Mouse (Mus musculus) gastrocnemius, postnatal 14 days (tissue): Measurements from ENCODE around the gene Inpp4b. TPM values are rescaled to one million over a fixed set of nuclear protein-coding genes. Genes with fewer than 3 reads are reported as not detected.

Experiments used
- DNase-seq: peaks from one replicate; pipeline ENCODE4 v3.0.0; 2021; ENCODE audit warnings: mixed read lengths
- intact Hi-C: fragments of 180-260 bp; cut with DNase I; formaldehyde crosslinking; loops from one replicate; pipeline ENCODE4 v1.15.1; 2025; ENCODE audit warnings: low total_unique reads
- total RNA-seq, 2 experiments: library from RNA; stranded (reverse); gene quantifications; 2 replicates each; pipeline ENCODE4 v1.2.3; 2021

Gene Inpp4b
- total RNA-seq, 2 experiments from 2014 or later: 13.2 to 16.5 TPM

DNA sequence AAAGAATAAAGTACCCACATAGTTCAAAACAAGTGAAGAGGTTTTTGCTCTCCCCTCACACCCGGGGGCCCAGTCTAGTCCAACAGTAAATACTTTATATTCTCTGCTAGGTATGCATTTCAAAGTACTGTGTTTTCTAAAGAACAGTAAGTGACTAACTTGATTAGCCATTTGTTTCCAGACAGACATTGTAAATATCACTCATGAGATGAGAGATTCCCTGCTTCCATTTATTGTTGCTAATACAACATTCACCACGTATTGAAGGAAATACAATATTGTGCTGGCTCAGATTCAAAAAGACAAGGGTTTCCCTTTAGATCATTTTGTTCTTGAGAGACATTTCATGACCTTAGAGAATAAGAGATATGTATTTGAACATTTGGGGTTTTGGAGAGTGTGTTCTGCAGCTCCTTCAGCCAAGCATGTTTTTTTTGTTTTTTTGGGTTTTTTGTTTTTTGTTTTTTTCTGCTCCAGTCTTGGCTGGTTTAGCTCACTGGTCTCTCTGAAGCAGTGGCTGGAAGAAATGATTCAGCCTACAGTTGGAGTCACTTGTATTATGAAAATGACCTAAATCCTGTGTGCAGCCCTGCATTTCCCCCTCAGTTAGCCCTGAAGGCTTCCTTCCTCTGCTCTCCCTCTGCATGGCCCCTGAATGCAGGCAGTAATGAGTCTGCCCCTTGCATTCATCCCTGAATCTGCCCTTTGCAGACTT lies 426.5 kb downstream of the Inpp4b start:
- DNase-seq: no peak
- intact Hi-C loops: no loop called here

DNA sequence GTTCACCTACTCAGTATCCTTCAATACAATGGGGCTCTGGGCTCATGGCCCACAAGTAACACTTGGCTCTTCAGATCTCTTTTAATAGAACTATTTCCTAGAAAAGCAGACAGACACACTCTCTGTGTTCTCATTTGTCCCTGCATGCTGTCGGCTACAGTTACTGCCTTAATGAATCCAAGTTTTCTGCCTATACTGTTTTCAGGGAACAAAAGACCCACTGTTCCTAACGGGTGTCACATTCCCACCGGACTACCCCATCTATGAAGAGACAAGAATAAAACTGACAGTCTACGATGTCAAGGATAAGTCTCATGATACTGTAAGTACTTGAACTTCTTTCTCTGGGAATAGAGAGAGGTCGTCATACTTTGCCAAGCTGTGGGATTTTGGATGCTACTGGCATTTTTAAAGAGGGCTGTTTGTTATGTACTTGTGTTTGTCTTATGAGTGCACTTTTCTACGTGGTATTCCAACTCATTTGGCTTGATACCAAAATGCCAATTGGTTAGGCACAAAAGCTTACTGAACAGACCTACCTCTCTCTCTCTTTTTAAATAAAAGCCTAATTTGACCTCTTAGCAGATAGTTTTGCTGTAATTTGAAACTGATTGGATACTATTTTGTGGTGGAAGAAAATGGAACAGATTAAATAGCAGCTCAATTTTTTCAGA lies 428.4 kb downstream of the Inpp4b start:
- DNase-seq: no peak
- intact Hi-C loops: no loop called here

DNA sequence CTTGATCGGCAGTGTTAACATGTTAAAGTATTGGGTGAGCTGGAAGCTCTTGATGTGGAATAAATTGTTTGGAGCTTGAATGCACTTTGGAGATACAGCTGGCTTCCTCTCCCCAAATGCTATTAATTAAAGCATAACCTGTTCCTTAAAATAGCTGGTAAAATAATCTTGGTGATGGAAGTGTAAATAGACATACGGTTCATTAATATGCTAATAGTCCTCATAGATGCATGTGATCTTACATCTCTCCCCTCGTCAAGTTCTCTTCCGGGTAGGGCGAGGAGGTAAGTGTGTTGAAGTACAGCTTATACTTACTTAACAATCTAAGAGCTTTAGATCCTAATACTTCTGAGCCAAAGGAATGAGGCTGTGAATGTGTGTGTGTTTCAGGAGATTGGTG lies 430.5 kb downstream of the Inpp4b start:
- intact Hi-C loops: no loop called here
- no peak for DNase-seq

DNA sequence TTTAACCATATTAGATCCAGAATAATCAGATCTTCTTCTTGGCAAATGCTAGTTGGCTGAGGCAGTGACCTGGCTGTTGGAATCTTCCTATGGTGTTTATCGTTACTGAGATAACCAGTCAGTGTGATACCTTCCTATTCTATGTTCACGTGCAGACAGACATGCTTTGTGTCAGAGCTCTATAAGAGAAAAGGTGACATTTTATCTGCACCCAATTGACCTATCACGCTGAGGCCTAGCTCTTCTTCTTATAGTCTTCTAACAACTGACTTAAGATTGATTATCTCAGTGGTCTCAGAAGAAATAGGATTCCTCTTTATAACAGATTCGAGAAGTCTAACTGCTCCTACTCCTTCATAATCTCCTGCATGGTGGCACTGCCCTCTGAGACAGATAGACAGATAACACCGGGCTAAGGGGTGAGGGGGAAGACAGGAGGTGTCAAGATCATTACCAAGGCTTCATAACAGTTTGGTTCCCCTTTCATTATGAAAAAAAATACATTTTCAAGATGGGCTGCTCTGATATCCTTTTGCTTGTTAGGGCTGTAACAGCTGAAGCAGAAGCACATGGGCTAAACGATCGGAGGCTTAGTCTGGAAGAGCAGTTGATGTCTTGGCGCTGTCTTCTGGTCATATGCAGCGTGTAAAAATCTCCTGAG lies 431.1 kb downstream of the Inpp4b start:
- no peak for DNase-seq
- intact Hi-C loops: no loop called here

DNA sequence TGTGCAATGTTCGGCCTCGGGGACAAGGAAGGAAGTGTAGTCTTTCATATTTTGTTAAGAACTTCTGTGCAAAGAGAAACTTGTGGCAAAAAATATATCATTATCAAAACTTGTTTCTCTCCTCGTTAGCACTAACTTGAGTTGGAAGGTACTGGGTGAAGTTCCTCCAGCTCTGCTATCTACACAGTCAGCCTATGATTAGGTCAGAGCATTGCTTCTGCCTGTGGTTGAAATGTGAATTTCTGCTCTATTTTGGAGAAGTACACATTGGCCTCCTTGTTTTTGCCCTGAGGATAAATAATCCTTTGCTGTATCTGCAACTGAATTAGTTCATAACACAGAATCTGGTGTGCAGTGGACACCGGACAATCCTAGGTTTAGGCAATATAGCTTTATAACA lies 431.7 kb downstream of the Inpp4b start:
- DNase-seq: no peak
- intact Hi-C loops: no loop called here

DNA sequence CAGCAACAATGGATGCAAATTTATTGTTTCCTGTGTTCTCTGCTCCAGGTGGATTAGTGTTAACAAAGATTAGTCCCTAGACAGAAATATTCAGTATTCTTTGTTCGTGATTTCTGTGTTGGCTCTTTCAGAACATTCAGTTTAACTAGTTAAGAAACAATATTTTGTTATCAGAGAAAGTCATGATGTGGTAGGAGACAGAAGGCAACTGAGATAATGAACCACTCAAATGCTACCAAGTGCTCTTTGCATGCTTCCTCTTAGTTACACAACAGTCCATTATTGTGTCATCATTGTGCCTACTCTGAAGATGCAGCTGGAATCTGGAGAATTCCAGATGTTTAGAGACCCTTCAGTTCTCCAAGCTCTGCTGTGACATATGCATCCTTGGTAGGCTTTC lies 432.1 kb downstream of the Inpp4b start:
- DNase-seq: no peak
- intact Hi-C loops: no loop called here

DNA sequence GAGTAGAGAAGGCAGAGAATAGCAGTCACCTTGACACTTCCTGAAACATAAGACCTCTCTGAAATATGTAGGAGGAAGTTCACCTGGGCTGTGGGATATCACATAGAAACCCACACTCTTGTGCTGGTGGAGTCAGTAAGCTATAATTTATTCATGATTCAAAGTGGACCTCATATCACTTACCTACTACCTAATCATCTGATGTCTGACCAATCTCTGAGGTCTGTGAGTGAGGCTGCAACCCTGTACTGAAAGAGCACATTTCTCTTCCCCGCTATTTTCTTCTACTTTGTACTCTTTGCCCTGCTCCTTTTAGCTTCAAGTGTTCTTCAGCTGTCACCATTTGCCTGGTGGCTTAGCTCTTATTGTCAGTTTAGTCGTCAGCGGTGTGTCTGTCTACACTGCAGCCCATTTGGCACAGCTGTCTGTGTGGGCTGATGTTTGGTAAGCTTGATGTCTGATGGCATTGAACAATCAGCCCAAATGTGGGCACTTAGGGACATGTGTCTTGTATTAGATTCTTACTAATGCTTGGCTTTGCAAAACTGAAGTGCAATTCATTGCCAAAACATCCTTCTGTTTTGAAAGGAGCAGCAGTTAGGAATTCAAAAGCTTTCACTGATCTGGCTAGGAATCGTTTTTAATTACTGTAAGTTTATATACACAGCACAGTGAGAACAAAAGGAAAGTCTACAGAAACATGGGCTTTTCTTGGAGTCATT lies 434.3 kb downstream of the Inpp4b start:
- intact Hi-C loops: no loop called here
- no peak for DNase-seq

DNA sequence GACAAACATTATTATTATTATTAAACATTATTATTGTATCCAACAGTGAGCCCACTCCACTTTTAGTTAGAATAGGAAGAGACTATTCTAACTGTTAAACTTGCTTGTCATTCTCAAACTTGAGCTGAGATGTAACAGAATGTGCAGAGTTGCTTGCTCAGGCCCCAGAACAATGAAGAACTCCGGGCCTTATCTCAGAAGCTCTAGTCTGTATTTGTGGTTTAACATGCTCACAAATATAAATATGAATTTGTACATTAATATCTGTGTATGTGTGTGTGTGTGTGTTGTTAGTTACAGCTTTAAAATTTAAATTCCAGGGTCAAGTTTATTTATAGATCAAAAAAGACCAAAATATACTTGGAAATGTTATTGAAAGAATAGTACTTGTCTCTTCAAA lies 435.3 kb downstream of the Inpp4b start:
- intact Hi-C loops: no loop called here
- DNase-seq: no peak

DNA sequence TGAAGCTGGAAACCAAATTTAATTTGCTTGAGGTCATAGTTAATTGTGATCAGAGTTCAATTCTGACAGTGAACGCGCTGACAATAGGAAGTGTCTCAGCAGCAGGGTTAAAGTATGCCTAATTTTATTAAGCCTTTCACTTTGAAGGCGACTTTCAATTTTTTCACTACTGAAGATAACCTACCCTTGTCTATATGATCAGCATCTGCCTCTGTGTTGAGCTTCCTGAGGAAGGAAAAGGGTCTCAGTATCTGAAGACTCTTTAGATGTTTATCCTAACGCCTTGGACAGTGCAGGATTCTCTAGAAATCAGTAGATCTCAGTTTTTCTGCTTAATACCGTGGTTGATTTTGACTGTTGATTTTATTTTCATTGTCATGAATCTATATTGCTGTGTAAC lies 437.1 kb downstream of the Inpp4b start:
- intact Hi-C loops: no loop called here
- DNase-seq: no peak

DNA sequence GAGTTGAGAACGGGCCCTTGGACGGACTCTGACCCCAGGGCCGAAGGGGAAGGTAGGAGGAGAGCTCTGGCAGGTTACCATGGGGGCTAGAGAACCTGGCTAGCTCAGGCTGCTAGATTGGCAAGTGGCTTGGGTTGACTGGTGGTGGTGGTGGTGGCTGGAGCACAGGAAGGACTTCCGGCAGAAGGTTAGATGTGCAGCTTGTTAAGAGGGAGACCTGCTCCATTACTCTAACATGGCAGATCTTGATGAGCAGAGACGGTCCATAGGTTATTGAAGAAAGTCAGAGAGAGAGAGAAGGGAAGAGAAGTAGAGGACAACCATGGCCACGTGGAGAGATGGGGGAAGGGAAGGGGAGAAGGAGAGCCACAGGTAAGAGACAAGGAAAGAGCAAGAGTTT lies 437.8 kb downstream of the Inpp4b start:
- intact Hi-C loops: no loop called here

DNA sequence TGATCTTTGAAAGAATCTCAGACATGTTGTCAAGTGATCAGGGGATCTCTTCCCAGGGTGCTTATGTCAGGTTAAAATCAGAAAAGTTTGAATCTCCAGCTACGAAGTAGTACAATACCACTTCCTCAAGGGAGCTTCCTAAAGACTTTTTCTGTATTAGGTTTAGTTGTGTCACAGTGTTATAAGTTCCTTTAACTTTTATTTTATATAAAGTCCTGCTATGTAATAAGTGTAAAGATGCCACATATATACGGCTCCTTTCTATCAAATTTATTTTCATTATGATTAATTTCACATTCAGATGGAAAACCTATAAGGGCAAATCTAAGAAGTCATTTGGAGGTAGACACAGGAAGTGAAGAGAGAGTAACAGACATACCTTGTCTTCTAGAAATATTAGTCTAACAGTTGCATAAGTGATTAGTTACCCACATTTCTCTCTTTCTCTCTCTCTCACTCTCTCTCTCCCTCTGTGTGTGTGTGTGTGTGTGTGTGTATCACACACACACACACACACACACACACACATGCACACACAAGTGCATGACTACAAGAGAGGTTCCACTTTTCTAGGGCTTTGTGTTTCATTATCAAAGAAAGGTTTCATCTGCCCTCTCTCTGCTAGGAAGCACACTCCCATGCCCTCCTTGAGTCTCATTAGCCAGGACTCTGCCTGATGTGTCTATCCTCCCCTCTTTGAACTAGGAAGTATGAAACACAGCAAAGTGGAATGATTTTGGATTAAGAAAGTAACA lies 438.7 kb downstream of the Inpp4b start:
- DNase-seq: no peak
- intact Hi-C loops: no loop called here

More for the DNA sequence above, 437.8 kb downstream of the Inpp4b start:
- no peak for DNase-seq

DNA sequence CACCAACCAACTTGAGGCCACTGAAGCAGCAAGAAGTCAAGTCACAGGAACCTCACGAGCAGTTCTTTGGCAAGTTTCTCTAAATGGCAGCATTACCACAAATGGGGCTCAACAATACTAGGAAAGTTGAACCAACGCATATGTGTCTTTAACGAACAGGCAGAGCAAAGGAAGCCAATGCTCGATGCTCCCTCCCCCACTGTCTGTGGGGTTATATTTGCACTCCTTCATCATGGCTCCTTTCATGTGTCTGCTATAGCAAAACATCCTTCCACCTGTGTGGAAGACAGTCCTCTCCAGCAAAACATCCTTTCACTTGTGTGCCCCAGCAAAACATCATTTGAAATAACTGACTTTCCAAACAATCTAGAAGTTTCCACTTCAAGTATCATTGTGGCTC lies 440.4 kb downstream of the Inpp4b start:
- intact Hi-C loops: no loop called here
- no peak for DNase-seq

DNA sequence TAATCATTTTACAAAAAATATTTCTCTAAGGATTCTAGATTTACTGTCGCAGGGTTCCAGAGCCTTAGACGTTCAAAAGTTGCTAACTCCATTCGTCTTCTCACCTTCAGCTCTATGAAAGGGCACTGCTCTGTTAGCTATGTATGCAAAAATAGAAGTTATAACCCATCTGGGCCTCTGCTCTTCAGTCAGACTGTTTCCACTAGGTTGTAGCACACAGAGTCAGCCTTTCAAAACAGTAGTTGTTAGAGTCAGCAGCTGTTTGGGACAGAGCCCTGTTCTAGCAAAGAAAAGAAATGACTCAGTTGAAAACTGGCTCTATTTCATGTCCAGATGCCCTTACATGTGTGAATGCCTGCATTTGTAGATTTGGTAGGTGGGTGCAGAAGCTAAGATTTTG lies 442.4 kb downstream of the Inpp4b start:
- intact Hi-C loops: no loop called here
- DNase-seq: no peak

DNA sequence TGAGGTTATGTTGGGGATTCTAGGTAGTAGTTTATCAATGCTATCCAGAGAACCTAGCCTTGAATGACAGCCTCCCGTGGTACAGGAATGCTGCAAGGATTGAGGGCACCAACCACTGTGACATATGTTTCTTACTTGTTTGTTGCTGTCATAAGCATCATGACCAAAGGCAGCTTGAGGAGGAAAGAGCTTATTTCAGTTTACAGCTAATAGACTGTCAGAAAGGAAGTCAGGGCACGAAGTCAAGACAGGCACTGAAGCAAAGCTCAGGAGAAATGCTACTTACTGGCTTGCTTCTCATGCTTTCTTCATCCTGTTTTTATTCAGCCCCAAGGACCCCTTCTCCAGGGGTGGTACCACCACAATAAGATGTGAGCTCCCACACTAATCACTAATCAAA lies 446.1 kb downstream of the Inpp4b start:
- DNase-seq: no peak
- intact Hi-C loops: no loop called here

DNA sequence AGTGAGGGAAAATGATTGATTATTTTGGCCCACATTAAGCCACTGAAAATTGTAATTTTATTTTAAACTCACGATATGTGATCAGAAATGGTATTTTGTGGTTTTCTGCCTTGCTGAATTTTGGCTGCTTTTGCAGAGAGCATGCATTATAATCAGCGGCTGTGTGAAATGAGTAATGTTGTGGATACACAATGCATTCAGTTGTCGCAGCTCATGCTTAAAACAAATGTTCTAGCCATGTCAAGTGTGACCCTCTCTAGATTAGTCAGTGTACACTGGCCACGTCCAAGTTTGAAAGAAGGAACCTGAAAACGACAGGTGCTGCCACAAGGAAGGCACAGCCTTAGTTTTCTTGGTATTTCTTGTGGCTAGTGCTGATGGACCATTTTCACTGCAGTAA lies 450.3 kb downstream of the Inpp4b start:
- intact Hi-C loops: no loop called here
- DNase-seq: no peak

DNA sequence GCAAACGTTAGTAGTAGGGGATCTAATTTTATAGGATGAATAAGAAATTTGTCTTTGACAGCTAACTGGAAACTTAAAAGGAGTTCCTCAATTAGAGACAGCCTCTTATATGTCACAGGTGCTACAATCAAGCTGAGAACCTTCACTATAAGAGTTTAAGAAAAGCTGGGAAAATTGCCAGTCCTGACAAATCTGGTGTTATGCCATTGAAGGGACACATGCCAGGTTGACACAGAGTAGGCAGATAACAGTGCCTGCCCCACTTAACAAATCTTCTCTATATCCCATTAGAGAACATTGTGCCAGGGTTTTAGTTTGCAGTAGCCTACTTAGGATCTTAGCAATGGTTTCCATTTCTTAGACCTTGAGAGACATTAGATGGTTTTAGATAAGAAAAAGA lies 456.1 kb downstream of the Inpp4b start:
- no peak for DNase-seq
- intact Hi-C loops: no loop called here

DNA sequence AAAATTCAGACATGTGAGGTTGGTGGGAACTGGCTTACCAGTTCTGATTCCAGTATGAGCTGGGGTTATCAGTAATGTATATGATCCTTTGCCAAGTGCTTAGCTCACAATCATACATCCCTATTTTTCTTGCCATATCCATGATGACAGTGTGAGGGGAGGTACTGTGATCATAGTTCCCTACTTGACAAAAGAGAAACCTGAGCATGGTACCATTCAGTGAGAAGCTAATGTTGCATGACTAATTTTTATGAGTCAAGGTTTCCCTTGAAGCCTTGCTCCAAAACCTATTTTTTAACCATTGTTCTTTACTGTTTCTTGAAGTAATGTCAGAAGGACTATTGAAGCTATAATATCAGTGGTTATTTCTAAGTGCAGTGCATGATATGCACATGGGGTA lies 458.4 kb downstream of the Inpp4b start:
- DNase-seq: no peak
- intact Hi-C loops: loop anchor here (5.0 to 10.0 kb wide), 2 partner anchors 323 to 456 kb away; partner anchors contain the start of gene Inpp4b

DNA sequence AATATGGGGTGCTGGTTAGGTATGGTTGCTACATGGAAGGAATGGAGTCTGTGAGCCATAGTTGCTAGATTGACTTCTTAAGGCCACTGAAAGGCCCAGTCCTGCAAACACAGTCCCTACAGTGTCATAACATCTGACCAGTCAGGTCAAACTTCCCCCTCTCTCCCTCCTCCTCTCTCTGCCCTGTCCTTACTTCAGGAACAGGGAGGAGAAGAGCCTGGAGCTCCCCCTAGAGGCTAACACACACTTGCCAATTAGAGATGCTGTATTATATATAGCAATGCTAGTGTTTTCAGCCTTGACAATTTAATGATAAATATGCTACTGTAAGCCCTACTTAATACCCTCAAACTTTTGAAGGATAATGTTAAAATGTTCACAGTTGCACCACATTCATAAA lies 464.4 kb downstream of the Inpp4b start:
- peak; percentile 56 for DNase-seq

DNA sequence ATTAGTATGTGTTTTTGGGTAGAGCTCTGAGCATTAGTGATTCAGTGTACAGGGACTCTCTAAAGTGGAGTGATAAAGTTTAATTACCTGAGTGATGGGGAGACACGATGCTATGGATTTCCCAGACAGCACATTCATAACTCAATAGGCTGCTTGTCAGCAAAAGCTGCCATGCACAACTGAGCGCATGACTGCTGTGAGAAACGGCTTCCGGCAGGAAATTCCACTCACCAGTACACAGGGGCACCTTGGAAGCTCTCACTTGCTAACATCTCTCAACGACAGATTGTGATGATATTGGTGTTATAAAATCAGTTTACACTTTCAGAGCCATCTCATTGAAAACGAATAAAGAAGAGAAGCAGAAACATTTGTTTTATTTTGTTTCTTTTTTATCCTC lies 465.2 kb downstream of the Inpp4b start:
- DNase-seq: no peak
- intact Hi-C loops: loop anchor here (10.0 kb wide), 1 partner anchor 463 kb away; the partner anchor contains the start of gene Inpp4b

More for the DNA sequence above, 464.4 kb downstream of the Inpp4b start:
- intact Hi-C loops: loop anchor here (10.0 kb wide), 1 partner anchor 462 kb away; the partner anchor contains the start of gene Inpp4b
